Mouse (Mus musculus) liver, embryonic 13.5 days (tissue): ENCODE measurements around the gene Gm20498. TPM values are rescaled to one million over a fixed set of nuclear protein-coding genes. Genes with fewer than 3 reads are reported as not detected.

Experiments used
- ATAC-seq: fragments of 200-750 bp; cut with Nextera tagmentation; 2 replicates; pipeline ENCODE4 v1.8.0; 2017; ENCODE audit warnings: low read depth, mild to moderate bottlenecking, moderate number of reproducible peaks, moderate library complexity
- DNase-seq: peaks from one replicate; pipeline ENCODE4 v3.0.0; 2022
- H3K27ac ChIP-seq: fragments of 300-500 bp; sonication (generic); 2 replicates; pipeline ENCODE4 v1.5.1; 2015; ENCODE audit warnings: moderate library complexity, mild to moderate bottlenecking, inconsistent platforms
- H3K27me3 ChIP-seq: fragments of 300-500 bp; sonication (generic); 2 replicates; pipeline ENCODE4 v1.6.1; 2015; ENCODE audit warnings: mild to moderate bottlenecking, inconsistent platforms
- H3K36me3 ChIP-seq: fragments of 300-500 bp; sonication (generic); 2 replicates; pipeline ENCODE4 v1.6.1; 2015; ENCODE audit warnings: mild to moderate bottlenecking, inconsistent platforms
- H3K4me1 ChIP-seq: fragments of 300-500 bp; sonication (generic); replicated peaks from 2 replicates; pipeline ENCODE4 v1.6.1; 2015; ENCODE audit warnings: inconsistent platforms
- H3K4me2 ChIP-seq: fragments of 300-500 bp; sonication (generic); 2 replicates; pipeline ENCODE4 v1.6.1; 2015; ENCODE audit warnings: inconsistent platforms, mild to moderate bottlenecking, moderate library complexity
- H3K4me3 ChIP-seq: fragments of 300-500 bp; sonication (generic); replicated peaks from 2 replicates; pipeline ENCODE4 v1.5.1; 2015; ENCODE audit warnings: mild to moderate bottlenecking, inconsistent platforms
- H3K9ac ChIP-seq: fragments of 300-500 bp; sonication (generic); 2 replicates; pipeline ENCODE4 v1.6.1; 2015; ENCODE audit warnings: mild to moderate bottlenecking, inconsistent platforms
- H3K9me3 ChIP-seq: fragments of 300-500 bp; sonication (generic); replicated peaks from 2 replicates; pipeline ENCODE4 v1.6.1; 2016; ENCODE audit warnings: inconsistent platforms
- WGBS: fragments of 180-500 bp; shearing (Covaris S2); methylation state at CpG from one replicate; pipeline ENCODE4 v1.1.7; 2015; ENCODE audit not compliant: insufficient replicate concordance; 5-methylcytosine and 5-hydroxymethylcytosine counted together
- polyA plus RNA-seq: library from polyadenylated mRNA; unstranded; fragments of >200 nt; fragmentation: Nextera tagmentation; extraction: Ambion mirVana; gene quantifications from 2 replicates; pipeline ENCODE4 v1.2.1, GENCODE M21; 2015

Gm20498 gene
- polyA plus RNA-seq, 1 experiment from 2014 or later = 13.2 TPM

GRCm38 (mm10) chr12:81332875-81333421 lies 199.8 kb downstream of the Gm20498 start, which contains the start of gene Slc8a3:
Gene Slc8a3 (minus strand): TSS chr12:81333180.
- Histone ChIP-seq H3K9me3 (no peaks in the 10 kb centered on the region), H3K9ac (no peak within 1 kb of the TSS), H3K27ac (no peak within 1 kb of the TSS), H3K27me3 (peaks cover 62% of the 10 kb centered on the region), H3K4me1 (no peaks in the 10 kb centered on the region), H3K36me3 (no peaks in the 10 kb centered on the region), H3K4me3 (peak within 1 kb of the TSS; percentile 49), H3K4me2 (peak within 1 kb of the TSS; percentile 69)
- DNase-seq (no peak), ATAC-seq (no peak)
- WGBS = 1% methylated on average over 47 of the region's 47 CpGs

GRCm38 (mm10) chr12:81331937-81332874 lies 200.5 kb downstream of the Gm20498 start:
- no peaks in the 10 kb centered on the region for H3K4me1 ChIP-seq
- H3K9ac ChIP-seq = no peak overlapping the region
- peak overlapping the region; percentile 69 for H3K4me2 ChIP-seq
- no peaks in the 10 kb centered on the region for H3K36me3 ChIP-seq
- H3K4me3 ChIP-seq = peak overlapping the region; percentile 49
- peaks cover 62% of the 10 kb centered on the region for H3K27me3 ChIP-seq
- H3K9me3 ChIP-seq = no peaks in the 10 kb centered on the region
- WGBS = 5% methylated on average over 44 of the region's 54 CpGs
- ATAC-seq (no peak), DNase-seq (no peak)
- no peak overlapping the region for H3K27ac ChIP-seq

GRCm38 (mm10) chr12:81331046-81331638 lies 201.6 kb downstream of the Gm20498 start:
- no peaks in the 10 kb centered on the region for H3K36me3 ChIP-seq
- WGBS = 33% methylated on average over 5 of the region's 5 CpGs
- ATAC-seq (no peak), DNase-seq (no peak)
- H3K4me1 ChIP-seq = no peaks in the 10 kb centered on the region
- no peak overlapping the region for H3K4me3 ChIP-seq
- H3K9me3 ChIP-seq = no peaks in the 10 kb centered on the region
- no peak overlapping the region for H3K27ac ChIP-seq
- peaks cover 62% of the 10 kb centered on the region for H3K27me3 ChIP-seq
- no peak overlapping the region for H3K9ac ChIP-seq
- H3K4me2 ChIP-seq = no peak overlapping the region

GRCm38 (mm10) chr12:81324991-81325390 lies 207.7 kb downstream of the Gm20498 start:
- DNase-seq (no peak), ATAC-seq (no peak)
- no peak overlapping the region for H3K9ac ChIP-seq
- 67% methylated on average over 3 of the region's 3 CpGs for WGBS
- 0 out of 2 replicates have a peak, but pooled peaks cover 8% of the 10 kb centered on the region for H3K27me3 ChIP-seq
- no peaks in the 10 kb centered on the region for H3K4me1 ChIP-seq
- H3K9me3 ChIP-seq = no peaks in the 10 kb centered on the region
- H3K27ac ChIP-seq = no peak overlapping the region
- no peak overlapping the region for H3K4me3 ChIP-seq
- H3K36me3 ChIP-seq = no peaks in the 10 kb centered on the region
- no peak overlapping the region for H3K4me2 ChIP-seq

- Histone ChIP-seq H3K4me2 (no peak overlapping the region), H3K4me3 (no peak overlapping the region), H3K9me3 (no peaks in the 10 kb centered on the region), H3K4me1 (no peaks in the 10 kb centered on the region), H3K27me3 (0 out of 2 replicates have a peak, but pooled peaks cover 3% of the 10 kb centered on the region), H3K36me3 (no peaks in the 10 kb centered on the region), H3K9ac (no peak overlapping the region), H3K27ac (no peak overlapping the region)
- ATAC-seq (no peak), DNase-seq (no peak)
- WGBS = 73% methylated on average over 3 of the region's 3 CpGs
Measured at GRCm38 (mm10) chr12:81324116-81324515, 208.6 kb downstream of the Gm20498 start.

GRCm38 (mm10) chr12:81321021-81321420 lies 211.7 kb downstream of the Gm20498 start:
- Histone ChIP-seq H3K4me1 (no peaks in the 10 kb centered on the region), H3K4me2 (no peak overlapping the region), H3K27me3 (no peaks in the 10 kb centered on the region), H3K4me3 (no peak overlapping the region), H3K27ac (no peak overlapping the region), H3K9ac (no peak overlapping the region), H3K9me3 (no peaks in the 10 kb centered on the region), H3K36me3 (no peaks in the 10 kb centered on the region)
- DNase-seq = no peak
- ATAC-seq = no peak
- WGBS = 79% methylated on average over 1 of the region's 1 CpGs

GRCm38 (mm10) chr12:81317811-81318210 lies 214.9 kb downstream of the Gm20498 start:
- Histone ChIP-seq H3K9me3 (no peaks in the 10 kb centered on the region), H3K9ac (no peak overlapping the region), H3K4me1 (no peaks in the 10 kb centered on the region), H3K27ac (no peak overlapping the region), H3K36me3 (no peaks in the 10 kb centered on the region), H3K27me3 (no peaks in the 10 kb centered on the region), H3K4me2 (no peak overlapping the region), H3K4me3 (no peak overlapping the region)
- WGBS = 32% methylated on average over 2 of the region's 2 CpGs
- DNase-seq (no peak), ATAC-seq (no peak)

GRCm38 (mm10) chr12:81315953-81316352 lies 216.8 kb downstream of the Gm20498 start:
- H3K36me3 ChIP-seq = no peaks in the 10 kb centered on the region
- no peaks in the 10 kb centered on the region for H3K27me3 ChIP-seq
- H3K9me3 ChIP-seq = no peaks in the 10 kb centered on the region
- DNase-seq = no peak
- no peak for ATAC-seq
- no peak overlapping the region for H3K9ac ChIP-seq
- 64% methylated on average over 5 of the region's 5 CpGs for WGBS
- no peak overlapping the region for H3K4me3 ChIP-seq
- no peaks in the 10 kb centered on the region for H3K4me1 ChIP-seq
- no peak overlapping the region for H3K4me2 ChIP-seq
- no peak overlapping the region for H3K27ac ChIP-seq

Other genes with a start within 250 kb of the Gm20498 start
- gene Slc8a3, start 199.7 kb downstream of the Gm20498 start, polyA plus RNA-seq = 0.06 and 0.08 TPM in 2 replicates
- 0.06 and 0.07 TPM in 2 replicates for gene Gm4787, start 153.4 kb downstream of the Gm20498 start, polyA plus RNA-seq
- gene Adam4, start 111.0 kb downstream of the Gm20498 start, polyA plus RNA-seq = 0.14 TPM in 2 replicates
- 91.0 and 95.5 TPM in 2 replicates for gene Cox16, start 47.8 kb downstream of the Gm20498 start, polyA plus RNA-seq
- 16.3 and 18.3 TPM in 2 replicates for gene Synj2bp, start within 50 bp of the Gm20498 start, polyA plus RNA-seq
- not detected in 2 replicates for gene Adam21, start 35.6 kb upstream of the Gm20498 start, polyA plus RNA-seq
- gene Med6, start 62.1 kb upstream of the Gm20498 start, polyA plus RNA-seq = 43.2 and 46.9 TPM in 2 replicates
- gene Ttc9, start 98.3 kb upstream of the Gm20498 start, polyA plus RNA-seq = 0.02 and 0.05 TPM in 2 replicates
- gene Map3k9, start 248.3 kb upstream of the Gm20498 start, polyA plus RNA-seq = 0.02 and 0.03 TPM in 2 replicates